Mouse (Mus musculus) liver, embryonic 11.5 days (tissue): Measurements from ENCODE around the gene Hopx. TPM values are rescaled to one million over a fixed set of nuclear protein-coding genes. Genes with fewer than 3 reads are reported as not detected.
"Not testable (repeated sequence)": the region's sequence is repeated elsewhere in the genome, so short reads cannot be mapped to it uniquely, and the experiment has no call there.

Experiments used
- ATAC-seq: fragments of 200-750 bp; cut with Nextera tagmentation; replicated peaks from 2 replicates; pipeline ENCODE4 v1.8.0; 2017; ENCODE audit warnings: moderate number of reproducible peaks, mild to moderate bottlenecking, moderate TSS enrichment, moderate library complexity; ENCODE audit not compliant: low FRiP score
- DNase-seq: peaks from one replicate; pipeline ENCODE4 v3.0.0-alpha.2; 2017; ENCODE audit warnings: low spot score
- H3K27ac ChIP-seq: fragments of 300-500 bp; sonication (generic); 2 replicates; pipeline ENCODE4 v1.5.1; 2014; ENCODE audit warnings: mild to moderate bottlenecking, low read depth, low read length, control low read depth
- H3K27me3 ChIP-seq: fragments of 300-500 bp; sonication (generic); replicated peaks from 2 replicates; pipeline ENCODE4 v1.6.1; 2014; ENCODE audit warnings: low read length, mixed read lengths; ENCODE audit not compliant: control insufficient read depth, insufficient read depth
- H3K36me3 ChIP-seq: fragments of 300-500 bp; sonication (generic); 2 replicates; pipeline ENCODE4 v1.6.1; 2014; ENCODE audit warnings: mild to moderate bottlenecking, low read length, moderate library complexity, mixed read lengths; ENCODE audit not compliant: control insufficient read depth, insufficient read depth
- H3K4me1 ChIP-seq: fragments of 300-500 bp; sonication (generic); replicated peaks from 2 replicates; pipeline ENCODE4 v1.6.1; 2014; ENCODE audit warnings: low read length, mixed read lengths; ENCODE audit not compliant: control insufficient read depth, insufficient read depth
- H3K4me2 ChIP-seq: fragments of 300-500 bp; sonication (generic); 2 replicates; pipeline ENCODE4 v1.6.1; 2014; ENCODE audit warnings: mild to moderate bottlenecking, control low read depth, moderate library complexity
- H3K4me3 ChIP-seq: fragments of 300-500 bp; sonication (generic); 2 replicates; pipeline ENCODE4 v1.5.1; 2014; ENCODE audit warnings: low read depth, low read length, control low read depth
- H3K9ac ChIP-seq: fragments of 300-500 bp; sonication (generic); 2 replicates; pipeline ENCODE4 v1.6.1; 2014; ENCODE audit warnings: low read depth, low read length, control low read depth
- H3K9me3 ChIP-seq: fragments of 300-500 bp; sonication (generic); 2 replicates; pipeline ENCODE4 v1.6.1; 2016; ENCODE audit warnings: low read length, inconsistent platforms, mixed read lengths; ENCODE audit not compliant: control insufficient read depth
- WGBS: fragments of 180-500 bp; shearing (Covaris S2); extraction: QIAGEN DNeasy Blood & Tissue Kit; methylation state at CpG from one replicate; pipeline ENCODE4 v1.1.7; 2014; 5-methylcytosine and 5-hydroxymethylcytosine counted together
- polyA plus RNA-seq: library from polyadenylated mRNA; unstranded; fragments of >200 nt; fragmentation: Nextera tagmentation; extraction: Ambion mirVana; gene quantifications from 2 replicates; pipeline ENCODE4 v1.2.1, GENCODE M21; 2014

Hopx gene
- polyA plus RNA-seq, 1 experiment from 2014 or later = 0.15 TPM

GRCm38 (mm10) chr5:77100691-77101090 is 14.2 kb downstream of the Hopx start:
- WGBS = 77% methylated on average over 6 of the region's 6 CpGs
- Histone ChIP-seq H3K36me3 (no peaks in the 10 kb centered on the region), H3K9me3 (no peaks in the 10 kb centered on the region), H3K4me1 (no peaks in the 10 kb centered on the region; the same call in 1 of the 2 replicates), H3K9ac (no peak overlapping the region), H3K4me2 (no peak overlapping the region), H3K4me3 (no peak overlapping the region), H3K27ac (no peak overlapping the region), H3K27me3 (peaks cover 3% of the 10 kb centered on the region)
- ATAC-seq = no peak
- no peak for DNase-seq

- no peak for DNase-seq
- Histone ChIP-seq H3K27me3 (peaks cover 8% of the 10 kb centered on the region), H3K4me2 (no peak overlapping the region), H3K27ac (no peak overlapping the region), H3K9me3 (no peaks in the 10 kb centered on the region), H3K36me3 (no peaks in the 10 kb centered on the region), H3K4me1 (no peaks in the 10 kb centered on the region; the same call in none of the 2 replicates), H3K4me3 (no peak overlapping the region), H3K9ac (no peak overlapping the region)
- 78% methylated on average over 6 of the region's 6 CpGs for WGBS
- ATAC-seq = no peak
Measured at GRCm38 (mm10) chr5:77099997-77100380, 14.9 kb downstream of the Hopx start.

- no peak overlapping the region for H3K4me3 ChIP-seq
- H3K27me3 ChIP-seq = peaks cover 13% of the 10 kb centered on the region
- H3K36me3 ChIP-seq = no peaks in the 10 kb centered on the region
- no peaks in the 10 kb centered on the region; the same call in none of the 2 replicates for H3K4me1 ChIP-seq
- no peak overlapping the region for H3K9ac ChIP-seq
- no peaks in the 10 kb centered on the region for H3K9me3 ChIP-seq
- DNase-seq = no peak
- no peak for ATAC-seq
- H3K4me2 ChIP-seq = no peak overlapping the region
- WGBS = 50% methylated on average over 11 of the region's 11 CpGs
- H3K27ac ChIP-seq = no peak overlapping the region
Measured at GRCm38 (mm10) chr5:77099317-77099996, 15.5 kb downstream of the Hopx start.

GRCm38 (mm10) chr5:77098874-77099273 is 16.0 kb downstream of the Hopx start:
- Histone ChIP-seq H3K27ac (no peak overlapping the region), H3K4me2 (no peak overlapping the region), H3K4me1 (no peaks in the 10 kb centered on the region; the same call in none of the 2 replicates), H3K9ac (no peak overlapping the region), H3K4me3 (no peak overlapping the region), H3K9me3 (no peaks in the 10 kb centered on the region), H3K36me3 (no peaks in the 10 kb centered on the region), H3K27me3 (peaks cover 16% of the 10 kb centered on the region)
- ATAC-seq = no peak
- WGBS = 88% methylated on average over 3 of the region's 3 CpGs
- DNase-seq = no peak

- no peak for ATAC-seq
- Histone ChIP-seq H3K27me3 (peaks cover 16% of the 10 kb centered on the region), H3K9ac (no peak overlapping the region), H3K4me1 (no peaks in the 10 kb centered on the region; the same call in none of the 2 replicates), H3K4me2 (no peak overlapping the region), H3K9me3 (no peaks in the 10 kb centered on the region), H3K36me3 (no peaks in the 10 kb centered on the region), H3K27ac (no peak overlapping the region), H3K4me3 (no peak overlapping the region)
- DNase-seq = no peak
- WGBS = 52% methylated on average over 6 of the region's 6 CpGs
Measured at GRCm38 (mm10) chr5:77097686-77098085, 17.2 kb downstream of the Hopx start.

GRCm38 (mm10) chr5:77096194-77096593 is 18.7 kb downstream of the Hopx start:
- not testable (repeated sequence) for H3K9ac ChIP-seq, H3K27ac ChIP-seq, H3K4me2 ChIP-seq, DNase-seq, ATAC-seq, H3K4me3 ChIP-seq, H3K4me1 ChIP-seq, H3K36me3 ChIP-seq, H3K9me3 ChIP-seq
- H3K27me3 ChIP-seq = peaks cover 16% of the 10 kb centered on the region
- WGBS = 68% methylated on average over 3 of the region's 3 CpGs

- Histone ChIP-seq H3K4me3 (peak overlapping the region; percentile 63), H3K27me3 (peaks cover 16% of the 10 kb centered on the region), H3K4me1 (no peaks in the 10 kb centered on the region; the same call in none of the 2 replicates), H3K36me3 (no peaks in the 10 kb centered on the region), H3K9ac (peak overlapping the region; percentile 51), H3K9me3 (no peaks in the 10 kb centered on the region), H3K27ac (no peak overlapping the region), H3K4me2 (peak overlapping the region; percentile 99)
- ATAC-seq (peak; percentile 73), DNase-seq (peak; percentile 68)
- WGBS = under 1% methylated on average over 69 of the region's 69 CpGs
Measured at GRCm38 (mm10) chr5:77094510-77095491, 20.1 kb downstream of the Hopx start.

GRCm38 (mm10) chr5:77093961-77094360 is 21.0 kb downstream of the Hopx start:
- peak overlapping the region; percentile 99 for H3K4me2 ChIP-seq
- peak overlapping the region; percentile 63 for H3K4me3 ChIP-seq
- no peak overlapping the region for H3K27ac ChIP-seq
- 48% methylated on average over 8 of the region's 8 CpGs for WGBS
- no peaks in the 10 kb centered on the region for H3K9me3 ChIP-seq
- no peaks in the 10 kb centered on the region; the same call in none of the 2 replicates for H3K4me1 ChIP-seq
- H3K36me3 ChIP-seq = no peaks in the 10 kb centered on the region
- no peak for ATAC-seq
- H3K9ac ChIP-seq = no peak overlapping the region
- peaks cover 16% of the 10 kb centered on the region for H3K27me3 ChIP-seq
- DNase-seq = no peak
